Mouse (Mus musculus) cerebral cortex, adult 2 months (tissue): ENCODE data around the gene Erich3.

Experiments
- WGBS: fragments of 180-500 bp; shearing (Covaris S2); methylation state at CpG from one replicate; pipeline ENCODE4 v1.1.7; 2018; 5-methylcytosine and 5-hydroxymethylcytosine counted together

The Erich3 gene

DNA sequence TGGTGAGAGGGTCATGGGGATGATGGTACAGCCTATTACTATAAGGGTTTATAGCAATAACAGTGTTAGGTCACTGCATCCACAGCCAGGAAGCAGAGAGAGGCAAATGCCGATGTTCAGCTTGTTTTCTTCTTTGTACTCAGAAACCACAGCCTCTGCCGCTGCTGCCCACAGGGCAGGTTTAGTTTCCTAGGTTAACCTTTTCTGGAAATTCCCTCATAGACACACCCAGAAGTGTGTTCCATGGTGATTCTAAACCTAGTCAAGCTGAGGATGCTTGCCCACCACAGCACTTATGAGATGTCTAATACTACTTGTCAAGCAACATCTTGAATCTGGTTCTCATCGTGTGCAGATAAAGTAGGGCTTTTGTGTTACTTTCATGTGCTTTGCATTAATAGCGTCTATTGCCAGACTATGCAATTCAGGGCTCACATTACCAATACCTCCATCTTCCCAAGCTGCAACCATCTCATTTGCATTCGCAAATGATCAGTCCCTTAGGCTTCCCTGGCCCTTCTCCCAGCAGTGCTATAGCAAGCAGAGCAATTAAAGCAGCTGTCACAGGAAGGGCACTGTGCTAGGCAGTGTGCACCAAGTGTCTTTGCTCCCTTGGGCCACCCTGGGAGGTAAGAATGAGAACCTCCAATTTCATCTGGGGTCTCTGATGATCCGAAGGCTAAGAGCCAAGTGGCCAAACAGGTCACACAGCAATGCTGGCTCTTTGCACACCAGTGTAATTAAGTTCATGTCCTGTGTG lies 115.4 kb downstream of the Erich3 start:
- 65% methylated on average over 6 of the region's 6 CpGs for whole genome bisulfite sequencing

DNA sequence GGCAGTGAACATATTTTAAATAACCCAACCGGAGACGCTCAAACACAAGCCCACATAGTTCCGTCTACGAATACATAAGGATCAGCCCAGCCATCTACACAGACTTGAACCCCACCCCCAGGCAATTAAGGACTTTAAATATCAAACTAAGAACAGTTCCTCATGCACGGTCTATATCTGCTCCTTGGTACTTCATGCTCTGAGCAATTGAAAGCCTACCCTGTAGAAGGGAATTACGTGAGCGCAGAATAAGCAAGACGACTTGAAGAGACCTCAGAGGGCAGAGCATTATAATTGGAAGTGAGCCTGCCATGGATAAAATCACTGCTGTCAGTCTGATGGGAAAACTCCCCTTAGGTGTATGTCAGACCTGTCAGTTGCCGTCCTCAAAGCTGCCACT lies 122.7 kb downstream of the Erich3 start:
- WGBS = 85% methylated on average over 9 of the region's 9 CpGs

DNA sequence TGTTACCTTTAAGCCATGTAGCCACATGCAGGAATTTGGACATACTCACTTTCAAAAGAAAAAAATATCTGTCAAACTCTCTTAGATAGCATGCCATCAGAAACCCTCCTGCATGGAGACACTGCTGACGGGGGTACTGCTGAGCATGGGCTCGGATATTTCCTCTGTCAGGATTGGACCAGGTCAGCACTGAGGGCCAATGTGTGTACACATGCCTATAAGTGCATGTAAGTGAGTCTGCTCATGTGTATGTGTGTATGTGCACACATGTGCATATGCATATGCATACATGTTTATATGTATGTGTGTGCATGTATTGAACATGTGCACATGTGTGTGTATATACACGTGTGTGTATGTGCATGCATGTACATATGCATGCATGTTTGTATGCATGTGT lies 124.0 kb downstream of the Erich3 start:
- 86% methylated on average over 3 of the region's 3 CpGs for WGBS

DNA sequence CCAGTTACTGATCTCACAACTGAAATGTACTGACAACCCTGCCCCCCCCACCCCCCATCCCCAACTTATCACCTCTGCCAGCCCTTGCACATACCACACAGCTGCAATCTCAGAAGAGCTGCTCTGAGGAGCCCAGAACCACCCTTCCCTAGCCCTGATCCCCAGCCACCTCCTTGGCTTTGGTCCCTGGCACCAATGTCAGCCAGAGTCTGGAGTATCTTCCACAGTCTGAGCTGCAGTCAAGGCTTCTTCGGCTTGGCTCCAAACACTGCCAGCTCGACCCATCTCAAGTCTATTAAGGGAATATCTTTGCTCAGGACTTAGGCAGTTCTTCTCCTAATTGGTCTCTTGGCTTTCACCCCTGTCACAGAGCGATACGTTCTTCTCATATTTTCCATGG lies 129.9 kb downstream of the Erich3 start:
- 70% methylated on average over 4 of the region's 4 CpGs for WGBS

DNA sequence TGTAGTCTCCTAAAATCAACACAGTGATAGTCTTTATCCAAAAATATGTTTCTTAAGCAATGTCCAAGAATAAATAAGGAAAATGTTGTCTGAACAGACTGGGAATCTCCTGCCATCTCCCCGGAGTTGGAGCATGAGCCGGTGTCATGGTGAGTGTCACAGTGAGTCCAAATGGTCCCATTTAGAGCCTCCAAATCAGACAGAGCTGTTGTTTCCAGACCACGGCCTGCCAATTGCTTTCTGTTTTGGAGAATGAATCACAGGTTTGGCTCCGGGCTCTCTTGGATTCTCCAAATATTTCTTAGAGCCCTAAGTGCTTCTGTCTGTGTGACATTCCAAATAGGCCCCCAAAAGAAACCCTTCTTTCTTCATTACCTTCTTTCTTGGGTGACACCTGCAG lies 135.1 kb downstream of the Erich3 start:
- 48% methylated on average over 4 of the region's 4 CpGs for whole genome bisulfite sequencing

DNA sequence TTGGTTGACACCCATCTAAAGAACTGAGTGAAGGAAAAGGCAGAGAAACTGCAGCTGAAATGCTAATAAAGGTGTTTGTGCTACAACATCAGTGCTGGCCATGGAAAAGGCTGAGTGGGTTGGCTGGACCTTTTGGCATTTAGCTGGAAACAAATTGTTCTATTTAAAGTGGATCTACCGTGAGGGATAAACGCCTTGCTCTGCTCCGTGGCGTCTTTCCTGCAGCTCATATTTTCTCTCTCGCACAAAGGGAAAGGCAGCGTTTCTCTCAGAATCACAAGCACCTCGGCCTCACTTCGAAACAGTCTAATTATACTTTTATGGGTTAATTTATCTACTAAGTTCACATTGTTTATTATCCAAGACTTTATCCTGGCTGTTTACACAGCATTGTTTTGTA lies 136.8 kb downstream of the Erich3 start:
- 65% methylated on average over 8 of the region's 8 CpGs for WGBS

DNA sequence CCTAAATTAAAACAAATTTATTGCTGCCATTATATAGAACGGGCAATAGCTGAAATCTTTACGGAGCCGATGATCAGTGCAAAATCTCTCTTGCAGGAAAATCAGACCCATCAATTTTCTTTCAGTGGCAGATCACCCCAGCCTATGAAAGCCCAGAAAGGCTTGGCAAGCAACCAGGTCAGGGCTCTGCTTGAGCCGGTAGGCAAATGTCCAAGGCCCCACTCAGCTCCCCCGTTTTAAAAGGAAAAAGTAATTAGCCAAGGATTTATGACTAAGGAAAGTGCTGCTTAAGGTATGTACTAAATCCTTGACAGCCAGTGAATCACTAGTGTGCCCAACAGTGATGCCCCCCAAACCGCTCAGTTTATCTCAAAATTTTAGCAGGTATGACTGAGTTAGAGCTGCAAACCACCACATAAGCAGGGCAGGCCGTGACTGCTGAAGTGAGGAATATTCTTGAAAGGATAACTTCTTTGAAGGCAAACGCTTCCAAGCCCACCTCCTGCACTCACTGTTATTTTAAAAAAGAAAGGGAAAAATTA lies 137.3 kb downstream of the Erich3 start:
- 72% methylated on average over 8 of the region's 8 CpGs for WGBS

DNA sequence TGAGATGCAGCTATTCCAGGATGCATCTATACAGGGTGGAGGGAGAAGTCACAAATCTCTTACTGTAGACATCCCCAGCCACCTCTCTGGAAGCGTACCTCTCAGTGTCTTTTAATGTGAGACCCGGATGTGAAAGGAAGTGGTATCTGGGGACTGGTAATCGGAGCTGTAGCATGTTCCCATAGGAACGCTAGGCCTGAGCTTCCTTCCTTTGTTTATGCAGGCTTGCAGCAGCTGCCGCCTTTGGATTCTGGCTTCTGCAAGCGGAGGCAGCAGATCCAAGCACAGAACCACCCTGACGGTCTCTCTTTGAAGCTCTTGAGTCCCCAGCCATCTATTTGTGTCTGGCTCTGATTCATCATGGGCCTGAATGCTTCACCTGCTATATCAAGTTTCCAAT lies 143.0 kb downstream of the Erich3 start:
- WGBS = 12% methylated on average over 7 of the region's 7 CpGs

DNA sequence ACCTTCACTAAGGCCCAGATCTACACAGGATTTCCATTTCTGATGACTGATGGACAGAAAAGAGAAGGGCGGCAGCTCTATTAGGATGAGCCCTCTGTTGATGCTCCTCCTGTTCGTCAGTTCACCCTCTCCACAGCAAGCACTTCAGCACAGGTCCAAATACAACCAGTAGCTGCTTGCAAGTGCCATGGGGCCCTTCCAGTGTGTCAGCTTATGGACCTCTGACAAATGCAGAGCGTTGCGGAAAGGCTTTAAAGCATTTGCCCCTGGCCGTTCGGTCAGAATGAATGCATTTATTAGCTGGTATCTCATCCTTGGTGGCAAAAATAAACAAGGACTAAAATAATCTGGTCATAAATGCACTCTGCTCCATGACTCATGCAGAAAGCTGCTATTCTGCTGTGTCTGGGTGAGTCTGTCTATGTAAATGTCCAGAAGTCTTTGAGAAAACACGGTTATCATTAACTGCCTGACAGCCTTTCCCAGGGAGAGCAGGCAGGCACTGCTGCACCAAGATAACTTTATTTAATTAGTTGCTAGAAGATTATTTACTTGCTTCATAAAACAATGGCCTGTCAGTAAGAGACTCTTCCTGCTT lies 146.7 kb downstream of the Erich3 start:
- WGBS = 77% methylated on average over 7 of the region's 7 CpGs

DNA sequence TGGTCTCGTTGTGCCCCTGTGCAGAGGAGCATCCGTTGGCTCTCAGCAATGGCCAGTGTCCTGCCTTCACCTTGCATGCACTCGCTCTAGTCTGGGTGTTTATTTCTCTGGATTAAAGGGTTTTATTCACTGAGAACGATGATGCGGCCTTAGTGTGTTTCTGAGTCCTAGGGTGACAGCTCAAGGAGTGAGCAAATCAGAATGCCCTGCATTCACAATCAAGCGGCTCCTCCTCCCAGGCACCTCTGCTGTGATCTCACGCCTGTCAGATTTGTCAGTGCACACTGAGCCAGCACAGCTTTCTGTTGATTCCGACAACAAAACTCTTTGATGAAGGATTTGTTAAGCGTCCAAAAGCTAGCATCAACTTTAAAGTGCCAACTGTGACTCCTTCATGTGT lies 147.6 kb downstream of the Erich3 start:
- 43% methylated on average over 9 of the region's 9 CpGs for WGBS

DNA sequence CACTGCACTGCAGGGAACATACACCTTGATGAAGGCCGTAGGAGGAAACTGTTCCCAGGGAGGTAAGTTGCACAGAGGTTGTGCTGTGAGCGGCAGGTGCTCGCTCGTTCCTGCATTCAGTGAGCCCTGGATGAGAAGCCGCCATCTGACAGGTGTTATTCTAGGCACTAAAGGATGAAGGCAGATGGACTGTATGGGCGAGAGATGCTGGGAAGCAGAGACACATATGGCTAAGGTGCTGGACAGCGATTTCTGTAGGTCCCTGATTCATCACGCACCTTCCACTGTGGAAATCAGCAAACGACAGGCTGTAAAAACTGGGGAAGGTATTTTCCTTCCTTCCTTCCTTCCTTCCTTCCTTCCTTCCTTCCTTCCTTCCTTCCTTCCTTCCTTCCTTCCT lies 148.2 kb downstream of the Erich3 start:
- 60% methylated on average over 9 of the region's 9 CpGs for WGBS

DNA sequence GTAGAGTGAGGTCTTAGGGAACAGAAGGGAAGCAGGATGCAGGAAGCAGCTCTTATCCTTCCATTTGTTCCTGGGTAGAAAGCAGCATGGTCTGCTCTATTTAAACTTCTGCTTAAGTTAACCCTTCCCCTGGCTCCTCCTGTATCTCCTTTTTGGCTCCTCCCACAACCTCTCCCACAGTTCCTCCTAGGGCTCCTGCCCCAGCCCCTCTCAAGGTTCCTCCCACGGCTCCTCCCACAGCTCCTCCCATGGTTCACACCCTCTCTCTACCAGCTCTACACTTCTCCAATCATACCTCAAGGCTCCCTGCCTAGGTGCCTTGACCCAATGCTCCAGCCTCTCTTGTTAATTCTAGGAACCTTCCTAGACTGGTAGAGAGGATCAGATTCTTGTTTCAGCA lies 149.2 kb downstream of the Erich3 start:
- 52% methylated on average over 1 of the region's 1 CpGs for WGBS

DNA sequence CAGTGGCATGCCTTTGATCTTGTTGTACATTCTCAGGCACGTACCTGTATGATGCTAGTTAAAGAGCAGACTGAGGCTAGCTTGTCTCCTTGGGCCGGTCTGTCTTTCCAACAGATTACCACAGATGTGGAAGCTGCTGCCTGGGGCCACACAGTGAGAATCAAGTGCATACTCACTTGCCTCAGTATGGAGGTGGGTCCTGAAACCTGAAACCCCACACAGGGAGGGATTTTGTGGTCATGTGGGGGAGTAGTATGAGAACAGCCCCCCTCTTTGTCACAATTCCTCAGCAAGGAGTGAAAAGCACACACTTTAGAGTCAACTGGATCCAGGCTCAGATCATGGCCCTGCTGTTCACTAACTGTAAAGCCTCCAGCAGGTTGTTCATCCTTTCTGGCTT lies 151.9 kb downstream of the Erich3 start:
- 86% methylated on average over 2 of the region's 2 CpGs for WGBS

DNA sequence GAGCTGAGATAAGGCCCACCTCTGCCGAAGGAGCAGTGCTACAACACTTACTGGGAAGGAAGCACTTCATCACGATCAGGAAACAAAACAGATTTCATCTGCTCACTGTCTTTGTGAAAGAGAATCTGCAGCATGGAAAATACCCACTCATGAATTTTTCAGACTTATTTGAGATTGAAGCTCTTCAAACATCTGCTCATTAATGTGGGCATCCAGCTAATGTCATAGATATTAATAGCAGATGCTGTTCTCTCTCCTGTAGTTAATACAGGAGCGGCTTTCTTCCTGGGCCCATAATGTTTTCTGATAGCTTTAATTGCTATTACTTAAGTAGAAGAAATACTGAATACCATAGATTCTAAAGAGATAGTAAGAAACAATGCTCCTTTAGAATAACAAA lies 152.6 kb downstream of the Erich3 start:
- WGBS = 54% methylated on average over 3 of the region's 3 CpGs

DNA sequence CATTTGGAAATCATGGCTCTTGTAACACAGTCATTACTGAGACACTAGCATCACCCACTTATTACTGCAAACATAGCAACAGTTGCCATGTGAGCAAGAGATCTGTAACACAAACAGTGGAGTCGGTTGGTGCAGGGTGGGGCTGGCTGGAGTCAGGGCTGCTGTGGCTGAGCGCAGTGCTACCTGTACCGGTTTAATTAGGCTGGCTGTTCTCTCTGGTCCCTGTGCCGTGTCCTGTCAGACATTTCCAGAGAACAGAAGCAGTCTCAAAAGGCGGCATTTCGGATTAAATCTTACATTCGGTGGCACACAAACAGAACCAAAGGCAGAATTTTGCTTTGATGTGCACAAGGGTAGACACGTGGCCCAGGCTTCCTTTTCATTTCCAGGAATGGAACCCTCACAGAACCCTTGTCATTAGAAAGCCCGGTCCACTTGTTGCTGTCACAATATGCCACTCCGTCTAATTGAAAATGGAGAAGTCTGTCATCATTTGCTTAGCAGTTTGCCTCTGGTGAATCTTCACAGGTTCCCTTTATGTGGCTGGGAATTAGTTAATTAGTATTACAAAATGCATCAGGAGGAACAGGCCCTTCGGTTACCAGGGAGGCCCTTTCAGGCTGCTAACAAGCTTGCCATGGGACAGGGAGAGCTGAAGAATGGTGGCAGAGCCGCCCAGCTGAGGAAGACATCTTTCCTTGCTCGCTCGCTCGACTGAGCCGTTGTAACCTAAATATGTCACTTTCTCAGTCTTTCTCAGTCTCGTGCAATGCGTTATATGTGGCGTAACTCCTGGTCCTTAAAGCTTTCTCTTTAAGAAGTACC lies 153.4 kb downstream of the Erich3 start:
- WGBS = 21% methylated on average over 19 of the region's 19 CpGs
